Mouse (Mus musculus): Measurements from ENCODE around the gene Hyal1. TPM values are rescaled to one million over a fixed set of nuclear protein-coding genes. Genes with fewer than 3 reads are reported as not detected.

Hyal1 gene
- total RNA-seq, 1 experiment from 2014 or later: 0.86 TPM

DNA sequence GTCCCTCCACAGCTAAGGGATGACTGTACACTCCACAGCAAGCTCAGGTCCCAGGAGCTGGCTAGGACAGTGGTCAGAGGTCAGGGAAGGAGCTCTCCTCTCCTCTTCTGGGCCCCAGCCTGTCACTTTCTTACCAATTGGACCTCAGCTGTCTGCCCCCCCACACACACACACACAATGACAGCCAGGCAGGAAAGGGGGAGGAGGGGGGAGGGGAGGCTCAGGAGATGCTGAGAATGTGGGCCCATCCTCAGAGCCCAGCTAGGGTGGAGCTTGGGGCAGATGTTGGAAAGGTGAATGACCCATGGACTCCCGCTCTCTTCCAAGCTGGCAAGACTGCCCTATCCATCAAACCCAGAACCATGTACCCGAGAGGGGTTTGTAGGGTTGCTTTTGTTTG lies 30.3 kb downstream of the Hyal1 start:
- ATAC-seq (replicated peaks; ENCODE audit: insufficient number of reproducible peaks, low FRiP score, low TSS enrichment, poor library complexity, severe bottlenecking): no peak

- ATAC-seq (replicated peaks; ENCODE audit: insufficient number of reproducible peaks, low FRiP score, low TSS enrichment, poor library complexity, severe bottlenecking): no peak
Measured at GRCm38 (mm10) chr9:107607653-107608245, 31.0 kb downstream of the Hyal1 start.

DNA sequence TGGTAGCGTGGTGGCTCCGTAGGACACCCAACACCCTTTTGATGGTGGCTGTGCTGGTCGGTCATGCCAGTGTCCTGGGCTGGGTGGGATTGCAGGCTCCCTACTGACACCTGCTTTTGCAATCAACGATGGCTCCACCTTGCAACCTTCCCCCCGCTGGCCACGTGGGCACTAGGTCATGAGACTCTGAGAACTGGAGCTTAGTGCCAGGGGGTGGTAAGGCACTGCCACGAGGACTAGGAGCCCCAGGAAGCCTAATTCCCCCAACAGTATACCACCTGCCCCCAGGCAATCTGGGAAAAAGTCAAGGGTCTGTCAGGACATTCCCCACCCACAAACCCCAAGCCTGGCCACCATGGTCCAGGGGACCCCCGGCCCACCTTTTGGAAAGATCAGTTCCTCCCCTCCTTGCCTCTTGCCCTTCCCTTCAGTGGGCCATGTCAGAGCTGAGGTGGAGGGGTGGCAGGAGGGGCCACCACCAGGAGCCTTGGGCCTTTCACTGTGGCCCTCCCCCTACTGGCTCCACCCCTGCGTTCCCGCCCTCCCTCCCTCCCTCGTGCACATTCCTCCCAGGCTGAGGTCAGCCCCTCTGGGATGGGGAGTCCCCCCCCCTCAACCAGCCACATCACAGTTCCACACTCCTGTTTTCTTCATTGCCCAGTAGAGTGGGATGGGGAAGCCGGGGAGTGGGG lies 32.2 kb downstream of the Hyal1 start, which contains the start of gene Sema3b:
Gene Sema3b, minus strand, starts transcription at position 489 of the 692 bp plus-strand sequence.
- no peak for ATAC-seq (replicated peaks; ENCODE audit: insufficient number of reproducible peaks, low FRiP score, low TSS enrichment, poor library complexity, severe bottlenecking)

GRCm38 (mm10) chr9:107609433-107609830 lies 32.7 kb downstream of the Hyal1 start:
- no peak for ATAC-seq (replicated peaks; ENCODE audit: insufficient number of reproducible peaks, low FRiP score, low TSS enrichment, poor library complexity, severe bottlenecking)

GRCm38 (mm10) chr9:107611456-107612190 lies 34.9 kb downstream of the Hyal1 start:
- ATAC-seq (replicated peaks; ENCODE audit: insufficient number of reproducible peaks, low FRiP score, low TSS enrichment, poor library complexity, severe bottlenecking): no peak

GRCm38 (mm10) chr9:107612191-107612944 lies 35.6 kb downstream of the Hyal1 start:
- peak; percentile 70 for ATAC-seq (replicated peaks; ENCODE audit: insufficient number of reproducible peaks, low FRiP score, low TSS enrichment, poor library complexity, severe bottlenecking)

- ATAC-seq (replicated peaks; ENCODE audit: insufficient number of reproducible peaks, low FRiP score, low TSS enrichment, poor library complexity, severe bottlenecking): no peak
Measured at GRCm38 (mm10) chr9:107612945-107613569, 36.3 kb downstream of the Hyal1 start.

DNA sequence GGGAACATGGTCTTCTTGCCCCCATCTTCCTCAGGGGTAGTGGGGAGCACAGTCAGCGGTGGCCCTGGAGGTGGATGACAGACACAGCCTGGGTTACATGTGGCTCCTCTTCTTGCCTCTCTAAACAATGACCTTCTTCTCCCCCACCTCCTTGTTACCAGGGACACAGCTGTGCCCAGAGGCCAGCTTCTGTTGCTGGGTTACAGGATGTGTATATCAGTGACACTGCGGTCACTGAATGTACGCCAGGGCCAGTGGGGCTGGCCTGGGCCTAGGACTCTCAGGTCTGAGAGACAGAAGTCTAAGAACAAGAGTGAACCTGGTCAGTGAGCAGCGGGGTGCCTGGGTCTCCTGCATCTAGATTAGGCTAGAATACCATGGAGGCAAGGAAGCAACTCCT lies 38.3 kb downstream of the Hyal1 start:
- no peak for ATAC-seq (replicated peaks; ENCODE audit: insufficient number of reproducible peaks, low FRiP score, low TSS enrichment, poor library complexity, severe bottlenecking)

- ATAC-seq (replicated peaks; ENCODE audit: insufficient number of reproducible peaks, low FRiP score, low TSS enrichment, poor library complexity, severe bottlenecking): no peak
Measured at GRCm38 (mm10) chr9:107617461-107617860, 40.7 kb downstream of the Hyal1 start.

DNA sequence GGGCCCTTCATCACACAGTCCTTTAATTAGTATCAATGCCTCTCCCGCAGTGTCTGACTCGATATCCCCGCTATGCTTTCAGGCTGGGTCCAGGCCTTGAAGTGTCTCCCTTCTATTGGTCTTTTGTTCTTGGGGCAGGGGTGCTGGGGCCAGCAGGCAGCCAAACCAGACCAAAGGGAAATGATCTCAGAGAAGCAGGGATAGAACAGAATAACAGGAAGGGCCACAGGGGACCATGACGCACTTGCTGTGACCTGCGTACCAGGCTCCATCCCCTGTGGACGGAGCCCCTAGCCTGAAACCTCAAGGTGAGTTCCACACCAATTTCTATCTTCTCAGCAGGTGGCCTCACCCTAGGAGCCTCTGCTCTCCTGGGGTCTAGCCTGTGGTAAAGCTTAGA lies 41.4 kb downstream of the Hyal1 start:
- ATAC-seq (replicated peaks; ENCODE audit: insufficient number of reproducible peaks, low FRiP score, low TSS enrichment, poor library complexity, severe bottlenecking): no peak

DNA sequence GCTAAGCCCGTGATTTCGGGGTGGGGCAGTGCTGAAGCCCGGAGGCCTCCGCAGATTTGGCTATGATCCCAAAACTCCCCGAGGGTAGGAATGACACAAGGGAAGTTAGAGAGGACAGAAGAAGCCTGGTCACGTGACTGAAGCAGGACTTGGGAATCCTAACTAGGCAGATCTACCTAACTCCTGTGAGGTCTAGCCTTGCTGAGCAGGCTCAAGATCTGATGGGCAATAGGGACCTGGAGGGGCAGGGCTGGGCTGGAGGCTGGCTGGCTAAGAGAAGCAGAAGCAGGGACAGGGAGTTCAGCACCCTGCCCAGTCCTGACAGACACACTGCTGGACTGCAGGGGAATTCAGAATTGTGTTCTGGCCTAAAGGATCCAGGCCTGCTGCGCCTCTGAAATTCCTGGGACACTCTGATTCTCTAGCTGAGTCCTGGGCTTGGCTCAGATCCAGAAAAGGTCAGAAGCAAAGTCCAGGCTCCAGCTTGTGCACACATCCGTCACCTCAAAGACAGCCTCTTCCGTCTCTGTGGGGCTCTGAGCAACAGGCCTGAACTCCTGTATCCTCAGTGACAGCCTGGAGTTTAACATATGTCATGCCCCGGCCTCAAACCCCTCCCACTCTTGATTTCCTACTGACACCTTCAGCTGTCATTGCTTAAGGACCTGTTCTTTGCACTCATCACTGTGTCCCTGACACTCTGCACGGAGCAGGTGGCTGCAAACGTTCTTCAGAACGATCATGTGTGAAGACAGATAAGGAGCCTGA lies 42.2 kb downstream of the Hyal1 start:
- no peak for ATAC-seq (replicated peaks; ENCODE audit: insufficient number of reproducible peaks, low FRiP score, low TSS enrichment, poor library complexity, severe bottlenecking)

DNA sequence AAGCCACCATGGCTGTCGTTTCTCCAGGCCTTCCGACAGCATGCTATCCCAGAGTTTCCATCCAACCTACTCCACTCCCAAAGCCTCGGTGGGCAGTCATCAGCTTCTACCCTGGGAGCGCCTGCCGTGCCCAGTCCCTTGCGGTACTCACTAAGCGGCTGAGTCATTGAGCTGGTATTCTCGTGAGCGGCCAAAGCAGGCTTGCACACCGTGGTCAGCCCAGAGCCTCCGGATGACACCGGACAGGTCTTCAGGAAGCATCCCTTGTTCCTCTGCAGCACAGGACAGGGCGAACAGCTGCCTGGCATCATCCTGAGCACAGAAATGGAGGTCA lies 42.8 kb downstream of the Hyal1 start:
- ATAC-seq (replicated peaks; ENCODE audit: insufficient number of reproducible peaks, low FRiP score, low TSS enrichment, poor library complexity, severe bottlenecking): no peak

DNA sequence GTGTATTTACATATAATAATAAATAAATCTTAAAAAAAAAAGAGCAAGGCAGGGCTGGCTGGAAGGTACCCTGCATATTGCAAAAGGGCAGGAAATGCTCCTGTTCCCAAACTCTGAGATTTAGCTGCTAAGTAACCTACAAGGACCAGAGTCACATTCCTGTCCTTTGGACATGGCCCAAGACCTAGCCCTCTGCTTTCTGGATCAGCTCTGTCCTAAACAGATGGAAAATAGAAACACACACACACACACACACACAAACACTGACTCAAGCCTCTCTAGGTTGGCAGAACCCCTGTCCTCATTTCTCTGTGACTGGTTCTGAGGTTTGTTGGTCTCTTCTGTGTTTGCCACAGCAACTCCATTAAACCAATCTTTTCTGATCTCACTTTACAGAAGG lies 44.2 kb downstream of the Hyal1 start:
- ATAC-seq (replicated peaks; ENCODE audit: insufficient number of reproducible peaks, low FRiP score, low TSS enrichment, poor library complexity, severe bottlenecking): no peak

DNA sequence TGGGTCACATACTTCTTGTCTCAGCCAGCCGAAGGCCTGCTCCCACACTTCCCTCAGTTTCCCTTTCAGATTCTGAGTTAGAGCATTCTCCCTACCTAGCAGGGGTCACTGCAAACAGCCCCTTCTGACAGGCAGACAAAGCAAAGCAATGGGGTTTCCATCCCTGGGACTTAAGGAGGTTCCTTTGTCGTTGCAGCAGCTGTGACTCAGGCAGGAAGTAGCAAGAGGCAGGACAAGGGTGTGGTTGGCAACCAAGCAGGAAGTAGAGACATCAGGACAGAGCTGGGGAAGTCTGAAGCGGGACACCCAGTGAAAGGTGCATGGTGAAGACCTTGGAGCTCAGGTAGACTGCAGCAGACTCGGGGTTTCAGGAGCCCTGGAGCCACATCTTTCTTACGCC lies 47.8 kb downstream of the Hyal1 start:
- ATAC-seq (replicated peaks; ENCODE audit: insufficient number of reproducible peaks, low FRiP score, low TSS enrichment, poor library complexity, severe bottlenecking): peak; percentile 72

DNA sequence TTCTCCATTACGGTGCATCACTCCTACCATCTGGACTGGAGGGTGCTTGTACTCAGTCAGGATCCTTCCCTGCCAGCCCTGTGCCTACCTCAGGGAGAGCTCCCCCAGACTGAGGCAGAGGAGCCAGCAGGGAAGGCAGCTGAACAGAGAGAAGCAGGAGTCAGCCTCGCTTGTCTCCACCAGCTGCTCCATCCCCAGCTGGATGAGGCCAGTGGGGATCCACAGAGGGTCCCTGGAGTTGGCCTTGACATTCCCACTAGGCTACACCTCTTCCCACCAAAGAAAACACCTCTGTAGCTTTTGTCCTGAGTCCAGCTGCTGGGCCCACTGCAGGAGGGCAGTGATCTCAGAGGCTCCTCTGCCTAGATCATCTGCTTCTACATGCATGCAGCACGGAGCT lies 48.2 kb downstream of the Hyal1 start:
- ATAC-seq (replicated peaks; ENCODE audit: insufficient number of reproducible peaks, low FRiP score, low TSS enrichment, poor library complexity, severe bottlenecking): no peak

DNA sequence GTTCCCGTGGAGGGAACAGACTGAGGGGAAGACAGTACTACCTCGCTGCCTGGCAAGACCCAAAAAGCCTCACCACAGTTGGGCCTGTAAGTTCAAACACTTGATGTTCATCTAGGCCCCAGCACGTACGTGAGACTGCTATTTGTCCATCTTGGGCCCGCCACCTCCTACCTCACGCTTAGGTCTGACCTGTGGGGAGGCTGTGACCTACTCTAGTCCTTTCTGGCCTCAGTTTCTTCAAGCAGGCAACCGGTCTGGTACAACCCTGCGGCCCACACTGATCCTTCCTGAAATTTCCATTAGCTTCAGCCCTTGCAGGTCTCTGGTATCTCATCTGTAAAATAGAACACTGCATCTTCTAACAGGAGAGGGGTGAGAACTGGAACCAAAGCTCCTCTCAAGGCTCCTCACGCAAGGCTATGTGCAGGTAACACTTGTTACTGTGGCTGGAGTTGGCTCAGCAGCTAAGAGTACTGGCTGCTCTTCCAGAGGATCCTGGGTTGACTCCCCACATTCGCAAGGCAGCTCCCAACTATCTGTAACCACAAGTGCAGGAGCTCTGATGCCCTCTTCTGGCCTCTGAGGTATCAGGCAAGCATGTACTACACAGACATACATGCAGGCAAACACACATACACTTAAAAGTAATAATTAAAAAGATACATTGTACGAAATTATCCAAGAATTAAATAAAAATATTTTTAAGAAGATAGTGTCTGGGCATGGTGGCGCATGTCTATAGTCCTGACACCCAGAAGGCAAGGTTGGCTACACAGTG lies 48.8 kb downstream of the Hyal1 start:
- no peak for ATAC-seq (replicated peaks; ENCODE audit: insufficient number of reproducible peaks, low FRiP score, low TSS enrichment, poor library complexity, severe bottlenecking)

- ATAC-seq (replicated peaks; ENCODE audit: insufficient number of reproducible peaks, low FRiP score, low TSS enrichment, poor library complexity, severe bottlenecking): no peak
Measured at GRCm38 (mm10) chr9:107626158-107626843, 49.6 kb downstream of the Hyal1 start.

All from monocyte, adult 5-6 weeks (primary cell).